Mouse (Mus musculus) liver, embryonic 14.5 days (tissue): ENCODE measurements around the gene Tgfbr3. TPM values are rescaled to one million over a fixed set of nuclear protein-coding genes. Genes with fewer than 3 reads are reported as not detected.

ENCODE experiments used
- ATAC-seq: fragments of 200-750 bp; cut with Nextera tagmentation; 2 replicates; pipeline ENCODE4 v1.8.0; 2017; ENCODE audit warnings: moderate number of reproducible peaks, mild to moderate bottlenecking, moderate library complexity; ENCODE audit not compliant: insufficient read depth
- DNase-seq, 3 experiments: peaks; one replicate each; pipeline ENCODE4 v3.0.0-alpha.2; 2012 to 2013; ENCODE audit warnings: low read depth in 3 of 3, low spot score in 3 of 3
- H3K27ac ChIP-seq: fragments of 300-500 bp; sonication (generic); 2 replicates; pipeline ENCODE4 v1.5.1; 2014; ENCODE audit warnings: moderate library complexity, mild to moderate bottlenecking, control low read depth, inconsistent platforms
- H3K27me3 ChIP-seq: fragments of 300-500 bp; sonication (generic); 2 replicates; pipeline ENCODE4 v1.6.1; 2014; ENCODE audit warnings: mild to moderate bottlenecking, low read length, moderate library complexity; ENCODE audit not compliant: control insufficient read depth, insufficient read depth
- H3K36me3 ChIP-seq: fragments of 300-500 bp; sonication (generic); replicated peaks from 2 replicates; pipeline ENCODE4 v1.6.1; 2014; ENCODE audit warnings: low read depth; ENCODE audit not compliant: control insufficient read depth, insufficient read depth
- H3K4me1 ChIP-seq, 2 experiments: fragments of 200-500 bp in 1 of 2; fragments of 300-500 bp in 1 of 2; sonication (generic) in 1 of 2; replicated peaks; 2 replicates each; pipeline ENCODE4 v1.6.1; 2012 to 2014; ENCODE audit warnings: antibody characterized with exemption in 1 of 2, inconsistent platforms in 1 of 2, low read length in 1 of 2; ENCODE audit not compliant: control insufficient read depth in 2 of 2, insufficient read depth in 2 of 2
- H3K4me2 ChIP-seq: fragments of 300-500 bp; sonication (generic); 2 replicates; pipeline ENCODE4 v1.6.1; 2014; ENCODE audit warnings: low read depth, mild to moderate bottlenecking, control low read depth, moderate library complexity
- H3K4me3 ChIP-seq, 2 experiments: fragments of 200-500 bp in 1 of 2; fragments of 300-500 bp in 1 of 2; sonication (generic) in 1 of 2; 2 replicates each; pipeline ENCODE4 v1.5.1; 2012 to 2014; ENCODE audit warnings: low read depth in 2 of 2, low read length in 2 of 2, mild to moderate bottlenecking in 2 of 2, control low read depth in 1 of 2, inconsistent platforms in 1 of 2, moderate library complexity in 1 of 2; ENCODE audit not compliant: insufficient read depth in 1 of 2
- H3K9ac ChIP-seq: fragments of 300-500 bp; sonication (generic); replicated peaks from 2 replicates; pipeline ENCODE4 v1.6.1; 2014; ENCODE audit warnings: mild to moderate bottlenecking, control low read depth, moderate library complexity
- H3K9me3 ChIP-seq: fragments of 300-500 bp; sonication (generic); 2 replicates; pipeline ENCODE4 v1.6.1; 2016; ENCODE audit warnings: low read length, mixed read lengths; ENCODE audit not compliant: control insufficient read depth
- CTCF ChIP-seq: IDR thresholded peaks from 2 replicates; pipeline ENCODE4 v1.5.1; 2016; ENCODE audit warnings: antibody characterized with exemption, low read depth, control low read depth
- EP300 ChIP-seq: IDR thresholded peaks from 2 replicates; pipeline ENCODE4 v1.6.1; 2016; ENCODE audit warnings: antibody characterized with exemption, low read depth
- WGBS: fragments of 180-500 bp; shearing (Covaris S2); extraction: QIAGEN DNeasy Blood & Tissue Kit; methylation state at CpG from one replicate; pipeline ENCODE4 v1.1.7; 2014; ENCODE audit not compliant: insufficient replicate concordance; 5-methylcytosine and 5-hydroxymethylcytosine counted together
- polyA plus RNA-seq, 2 experiments: library from polyadenylated mRNA; depleted of rRNA in 1 of 2; stranded (reverse) in 1 of 2; unstranded in 1 of 2; fragments of >200 nt; fragmentation: Nextera tagmentation in 1 of 2; extraction: Ambion mirVana in 1 of 2; gene quantifications; 2 replicates each; pipeline versions ENCODE4 v1.2.1 to v1.2.3; 2012 to 2014

The Tgfbr3 gene
- 3.1 and 4.3 TPM in 2 replicates for polyA plus RNA-seq (2012; rRNA removed)
- polyA plus RNA-seq (2014; fragmentation: Nextera tagmentation; extraction: Ambion mirVana) = 7.5 and 7.7 TPM in 2 replicates

DNA sequence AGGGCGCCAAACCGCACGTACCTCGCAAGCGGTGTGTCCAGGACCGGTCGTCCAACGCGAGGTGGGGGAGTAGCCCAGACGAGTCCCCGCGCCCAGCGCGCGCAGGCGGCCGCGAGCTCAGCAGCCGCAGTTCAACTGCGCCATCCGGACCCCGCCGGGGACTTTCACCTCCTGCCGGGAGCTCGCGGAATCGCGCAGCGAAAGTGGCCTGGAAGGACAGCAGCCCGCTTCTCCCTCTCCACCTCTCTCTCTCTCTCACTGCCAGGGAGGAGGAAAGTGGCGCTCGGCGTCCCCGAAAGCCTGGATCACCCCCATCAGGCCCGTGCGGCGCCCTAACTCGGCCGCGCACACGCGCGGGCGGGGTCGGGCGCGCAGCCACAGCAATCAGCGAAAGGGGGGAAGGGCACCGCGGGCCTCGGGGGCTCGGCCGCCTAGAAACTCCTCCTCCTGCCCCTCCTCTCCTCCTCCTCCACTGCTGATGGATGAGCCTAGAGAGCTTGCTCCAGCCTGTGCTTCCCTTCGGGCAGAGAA is at the start of gene Tgfbr3:
Gene Tgfbr3, minus strand, starts transcription at position 396 of the 531 bp plus-strand sequence.
- no peaks in the 10 kb centered on the region for H3K36me3 ChIP-seq
- peak within 1 kb of the TSS; percentile 97 for H3K4me2 ChIP-seq
- under 1% methylated on average over 54 of the region's 54 CpGs for WGBS

DNA sequence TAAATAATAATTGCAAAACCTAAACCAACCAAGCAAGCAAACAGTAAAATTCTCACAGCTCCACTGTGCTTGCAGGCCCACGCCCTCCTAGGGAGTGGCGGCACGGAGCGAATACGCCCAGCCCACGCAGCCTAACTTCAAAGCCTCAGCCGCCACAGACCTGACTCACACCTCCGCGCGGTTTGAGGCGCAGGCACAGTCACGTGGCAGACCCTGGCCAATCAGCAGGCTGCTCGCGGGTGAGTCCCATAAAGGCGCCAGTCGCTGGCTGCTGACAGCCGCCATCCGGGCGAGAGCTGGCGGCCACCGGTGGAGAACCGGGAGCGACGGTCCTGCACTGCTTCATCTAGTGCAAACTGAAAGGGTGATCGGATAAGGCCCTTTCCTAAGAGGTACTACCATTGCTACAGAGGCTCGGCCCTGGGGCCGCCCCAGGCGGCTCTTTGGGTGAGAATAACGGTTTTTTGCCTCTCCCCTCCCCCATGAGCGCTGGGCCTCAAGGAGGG is 41.5 kb upstream of the Tgfbr3 start, which contains the start of gene Brdt:
Gene Brdt, plus strand, starts transcription at position 244 of the 506 bp plus-strand sequence.
- no peak for TF ChIP-seq CTCF
- no peak for TF ChIP-seq EP300
- H3K9me3 ChIP-seq = no peaks in the 10 kb centered on the region
- no peaks in the 10 kb centered on the region for H3K36me3 ChIP-seq
- DNase-seq = no peak
- no peak within 1 kb of the TSS for H3K4me3 ChIP-seq
- no peak within 1 kb of the TSS for H3K27ac ChIP-seq
- no peaks in the 10 kb centered on the region for H3K4me1 ChIP-seq
- H3K4me2 ChIP-seq = no peak within 1 kb of the TSS
- no peak within 1 kb of the TSS for H3K9ac ChIP-seq
- 83% methylated on average over 29 of the region's 30 CpGs for WGBS
- no peaks in the 10 kb centered on the region for H3K27me3 ChIP-seq
- no peak for ATAC-seq

More for the DNA sequence above, at the start of gene Tgfbr3:
- Histone ChIP-seq H3K9me3 (no peaks in the 10 kb centered on the region), H3K27me3 (0 out of 2 replicates have a peak, but pooled peaks cover 3% of the 10 kb centered on the region), H3K4me1 (peaks cover 0 to 3% of the 10 kb centered on the region in 2 experiments; a peak in 2 of 4 replicates), H3K4me3 (peak within 1 kb of the TSS; percentile 63 to 82), H3K9ac (peak within 1 kb of the TSS; percentile 73), H3K27ac (peak within 1 kb of the TSS; percentile 19; the same call in 1 of the 2 replicates)
- TF ChIP-seq EP300 (no peak), CTCF (peak; percentile 47)
- ATAC-seq = peak; percentile 74
- peak; percentile 28 to 45 (median 28) for DNase-seq

DNA sequence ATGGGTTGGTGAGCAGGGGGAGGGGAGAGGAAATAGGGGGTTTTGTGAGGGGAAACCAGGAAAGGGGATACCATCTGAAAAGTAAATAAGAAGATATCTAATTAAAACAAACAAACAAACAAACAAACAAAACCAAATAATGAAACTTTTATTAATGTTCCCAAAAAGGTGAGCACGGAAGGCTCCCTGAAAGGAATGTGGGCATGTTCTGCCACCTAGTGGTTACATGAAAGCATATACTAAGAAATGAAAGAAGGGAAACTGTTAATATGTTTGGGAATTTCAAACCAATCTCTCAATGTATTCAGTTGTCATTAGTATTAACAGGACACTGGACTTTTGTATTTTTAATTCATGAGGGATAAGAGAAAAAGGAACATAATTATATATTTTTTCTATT is 31.3 kb upstream of the Tgfbr3 start:
- no peak overlapping the region for H3K4me2 ChIP-seq
- no peak for TF ChIP-seq EP300
- peak; percentile 59 for TF ChIP-seq CTCF
- 9% methylated on average over 1 of the region's 1 CpGs for WGBS
- no peak overlapping the region for H3K4me3 ChIP-seq
- H3K9ac ChIP-seq = no peak overlapping the region
- peak in 2 of 3 experiments; percentile 18 to 24 for DNase-seq
- no peaks in the 10 kb centered on the region for H3K9me3 ChIP-seq
- no peak overlapping the region for H3K27ac ChIP-seq
- H3K27me3 ChIP-seq = no peaks in the 10 kb centered on the region
- ATAC-seq = no peak
- H3K4me1 ChIP-seq = no peaks in the 10 kb centered on the region
- no peaks in the 10 kb centered on the region for H3K36me3 ChIP-seq

DNA sequence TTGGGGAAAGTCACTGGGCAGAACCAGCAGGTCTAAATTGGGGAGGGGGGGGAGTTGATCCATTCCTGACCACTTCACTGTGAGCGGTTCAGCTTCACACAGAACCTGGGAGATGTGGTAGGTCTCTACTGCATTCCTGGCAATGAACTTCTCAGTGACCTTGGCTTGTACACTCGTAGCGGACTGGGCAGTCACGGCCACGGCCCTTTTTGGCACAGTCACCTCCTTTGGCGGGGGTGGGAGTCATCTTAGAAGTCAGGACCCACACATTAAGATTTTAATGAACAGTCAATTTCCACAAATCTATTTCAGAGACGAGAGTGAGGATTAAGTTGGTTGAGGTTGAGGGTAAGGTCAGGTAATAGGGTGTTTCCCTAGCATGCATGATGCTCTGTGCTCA is 27.7 kb upstream of the Tgfbr3 start:
- no peak for ATAC-seq
- Histone ChIP-seq H3K27ac (no peak overlapping the region), H3K4me1 (no peaks in the 10 kb centered on the region), H3K27me3 (no peaks in the 10 kb centered on the region), H3K4me3 (no peak overlapping the region), H3K9ac (no peak overlapping the region), H3K9me3 (no peaks in the 10 kb centered on the region), H3K36me3 (no peaks in the 10 kb centered on the region), H3K4me2 (no peak overlapping the region)
- no peak for DNase-seq
- TF ChIP-seq EP300 (no peak), CTCF (no peak)
- WGBS = 75% methylated on average over 7 of the region's 7 CpGs

DNA sequence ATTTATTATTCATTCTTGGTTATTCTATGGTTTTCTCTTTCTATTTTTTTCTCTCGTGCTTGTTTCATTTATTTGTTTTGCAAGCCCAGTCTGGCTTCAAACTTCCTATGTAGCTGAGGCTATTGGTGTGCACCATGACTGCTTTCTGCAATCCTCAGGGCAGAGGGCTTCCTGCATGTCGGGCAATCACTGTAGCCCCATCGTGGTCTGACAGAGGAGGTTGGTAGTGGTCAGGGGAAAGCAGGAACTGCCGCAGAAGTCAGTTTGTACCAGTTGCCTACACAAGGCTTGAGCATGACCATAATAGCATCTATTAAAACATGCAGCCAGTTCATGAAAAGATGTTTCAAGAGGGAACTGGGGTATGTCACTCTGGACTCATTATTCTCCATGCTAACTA is 18.0 kb upstream of the Tgfbr3 start:
- Histone ChIP-seq H3K9me3 (no peaks in the 10 kb centered on the region), H3K27me3 (no peaks in the 10 kb centered on the region), H3K27ac (no peak overlapping the region), H3K36me3 (no peaks in the 10 kb centered on the region), H3K4me2 (no peak overlapping the region), H3K4me3 (no peak overlapping the region), H3K9ac (no peak overlapping the region), H3K4me1 (no peaks in the 10 kb centered on the region)
- DNase-seq (no peak), ATAC-seq (no peak)
- WGBS = 24% methylated on average over 4 of the region's 4 CpGs
- TF ChIP-seq EP300 (no peak), CTCF (no peak)
